Mouse (Mus musculus): ENCODE measurements around the gene Tent4b.

Tent4b gene

DNA sequence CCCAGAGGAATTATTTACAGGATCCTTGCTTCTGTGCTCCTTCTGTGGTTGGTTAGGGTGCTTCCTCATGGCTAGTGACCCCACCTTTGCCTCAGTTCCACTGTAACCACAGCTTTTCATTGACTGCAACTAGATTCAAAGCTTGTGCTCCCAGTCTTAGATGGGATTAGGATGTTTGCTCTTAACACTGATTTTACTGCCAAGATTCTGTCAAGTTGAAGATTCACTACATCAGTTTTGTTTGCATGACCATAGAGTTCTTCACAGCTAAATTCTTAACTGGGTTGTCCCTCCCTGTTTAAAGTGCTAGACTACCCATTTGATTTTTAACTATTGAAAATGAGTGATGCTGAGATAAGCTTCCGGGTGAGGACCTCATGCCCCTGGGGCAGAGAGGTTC, 29.3 kb downstream of the Tent4b start:
- no peak for DNase-seq (ENCODE audit: low read depth, low spot score)

DNA sequence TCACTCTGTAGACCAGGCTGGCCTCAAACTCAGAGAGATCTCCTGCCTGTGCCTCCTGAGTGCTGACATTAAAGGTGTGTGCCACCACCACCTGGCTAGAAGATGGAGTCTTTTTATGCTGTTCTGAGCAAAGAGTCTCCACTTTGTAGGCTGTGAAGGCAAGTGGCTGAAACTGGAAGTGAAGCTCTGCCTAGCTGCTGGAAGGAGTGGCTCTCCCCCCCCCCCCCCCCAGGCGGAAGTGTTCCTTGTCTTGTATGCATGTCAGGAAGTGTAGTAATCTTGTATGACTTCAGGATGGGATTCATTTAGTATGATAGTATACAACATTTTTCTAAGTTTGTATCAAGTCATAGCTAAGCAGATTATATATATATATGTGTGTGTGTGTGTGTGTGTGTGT, 29.8 kb downstream of the Tent4b start:
- no peak for DNase-seq (ENCODE audit: low read depth, low spot score)

DNA sequence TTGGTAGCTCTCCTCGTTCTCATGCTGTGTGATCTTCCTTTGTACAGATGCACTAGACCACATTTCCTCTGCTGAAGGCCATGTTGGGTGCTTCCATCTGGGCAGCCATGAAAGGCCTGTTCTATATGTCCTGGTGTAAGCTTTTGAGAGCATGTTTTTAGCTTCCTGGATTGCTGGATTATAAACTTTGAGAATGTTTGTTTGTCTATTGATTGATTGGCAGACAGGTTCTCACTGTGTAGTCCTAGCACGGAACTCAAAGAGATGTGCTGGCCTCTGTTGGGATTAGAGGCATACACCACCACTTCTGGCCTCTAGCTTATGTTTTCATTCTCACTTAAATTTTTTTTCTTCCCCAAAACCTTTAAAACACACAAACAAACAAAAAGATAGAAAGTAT, 37.7 kb downstream of the Tent4b start:
- no peak for DNase-seq (ENCODE audit: low read depth, low spot score)

DNA sequence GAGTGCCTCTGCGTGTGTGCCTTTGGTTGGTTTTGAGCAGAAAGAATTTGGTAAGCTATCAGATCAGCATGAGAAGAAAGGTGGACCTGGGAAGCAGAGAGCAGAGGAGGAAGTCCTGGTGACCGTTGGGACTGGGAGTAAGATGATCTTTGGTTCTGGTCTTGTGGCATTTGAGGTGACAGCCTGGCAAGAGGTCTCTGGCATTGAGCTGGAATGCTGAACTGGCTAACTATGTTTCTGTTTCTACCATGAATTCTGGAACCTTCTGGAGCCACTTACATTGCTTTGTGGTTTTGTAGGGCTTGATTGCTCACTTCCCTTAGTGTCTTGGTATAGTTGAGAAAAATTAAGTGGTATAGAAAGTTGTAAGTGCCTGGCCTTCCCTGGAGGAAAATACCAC, 38.6 kb downstream of the Tent4b start:
- no peak for DNase-seq (ENCODE audit: low read depth, low spot score)

DNA sequence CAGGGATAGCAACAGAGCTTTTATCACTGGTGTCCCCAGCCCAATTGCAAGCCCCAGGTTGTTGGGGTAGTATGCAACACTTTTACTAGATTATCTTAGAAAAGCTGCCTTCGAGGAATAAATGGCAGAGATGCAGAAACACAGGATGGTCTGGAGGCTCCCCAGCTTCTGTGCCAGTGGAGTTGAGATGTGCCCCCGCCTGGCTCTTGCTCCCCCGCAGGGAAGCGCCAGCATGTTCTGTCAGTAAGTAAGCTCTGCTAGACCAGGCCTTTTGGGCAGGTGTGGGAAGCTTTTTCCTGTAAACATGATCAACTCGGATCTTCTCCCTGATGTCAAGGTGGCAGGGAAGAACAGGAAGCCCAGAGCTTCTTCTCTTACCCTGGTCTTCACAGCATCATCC, 40.3 kb downstream of the Tent4b start:
- no peak for DNase-seq (ENCODE audit: low read depth, low spot score)

DNA sequence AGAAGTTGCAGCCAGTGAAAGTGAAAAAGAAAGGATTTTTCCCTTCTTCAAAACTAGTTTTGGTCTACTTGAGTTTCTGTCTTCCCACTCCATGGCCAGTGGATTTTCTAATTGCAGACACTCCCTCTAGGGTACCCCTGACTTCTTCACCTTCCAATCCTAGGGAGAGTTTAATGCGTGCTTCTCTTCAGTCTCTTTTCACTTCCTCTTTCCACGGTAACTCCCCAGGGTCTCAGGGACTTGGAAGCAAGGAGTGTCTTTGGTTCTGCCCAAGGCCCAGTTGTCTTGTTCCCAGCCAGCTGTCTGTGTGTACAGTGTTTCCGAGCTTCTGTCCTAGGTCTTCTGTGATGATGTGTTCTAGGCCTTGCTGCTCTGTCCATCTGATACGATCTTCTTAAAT, 42.9 kb downstream of the Tent4b start:
- DNase-seq (ENCODE audit: low read depth, low spot score), result no peak

DNA sequence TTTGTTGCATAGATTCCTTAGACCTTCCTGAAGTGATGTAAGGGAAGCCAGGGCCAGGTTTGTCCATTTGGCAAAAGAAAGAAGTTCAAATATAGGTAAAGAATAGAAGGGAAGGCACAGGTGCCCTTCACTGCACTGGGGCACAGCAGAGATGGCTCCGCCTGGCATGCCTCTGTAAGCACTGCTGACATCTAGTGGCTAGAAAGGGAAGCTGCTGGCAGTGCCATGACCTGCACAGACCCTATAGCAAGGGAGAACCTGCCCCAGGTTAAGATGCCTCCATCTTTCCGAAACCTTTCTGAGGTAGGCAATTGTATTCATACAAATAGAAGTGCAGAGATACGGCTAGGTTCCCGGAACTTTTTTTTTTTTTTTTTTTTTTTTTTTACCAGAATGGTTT, 45.3 kb downstream of the Tent4b start:
- peak; percentile 28 for DNase-seq (ENCODE audit: low read depth, low spot score)

DNA sequence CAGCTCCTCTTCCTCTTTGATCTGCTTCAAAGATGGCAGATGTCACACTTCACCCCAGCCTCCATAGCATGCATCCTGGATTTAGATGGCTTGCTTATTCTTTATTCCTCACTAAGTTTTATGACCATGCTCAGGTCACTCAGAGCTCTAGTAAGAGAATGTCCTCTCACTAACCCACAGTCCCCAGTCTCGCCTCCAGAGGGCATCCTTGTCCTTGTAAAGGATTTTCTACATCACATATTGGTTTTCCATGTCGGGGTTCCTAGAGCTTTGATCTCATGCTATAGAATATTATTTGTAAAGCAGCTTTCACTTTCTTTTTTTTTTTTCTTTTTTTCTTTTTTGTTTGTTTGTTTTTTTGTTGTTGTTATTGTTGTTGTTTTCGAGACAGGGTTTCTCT, 53.8 kb downstream of the Tent4b start:
- no peak for DNase-seq (ENCODE audit: low read depth, low spot score)

DNA sequence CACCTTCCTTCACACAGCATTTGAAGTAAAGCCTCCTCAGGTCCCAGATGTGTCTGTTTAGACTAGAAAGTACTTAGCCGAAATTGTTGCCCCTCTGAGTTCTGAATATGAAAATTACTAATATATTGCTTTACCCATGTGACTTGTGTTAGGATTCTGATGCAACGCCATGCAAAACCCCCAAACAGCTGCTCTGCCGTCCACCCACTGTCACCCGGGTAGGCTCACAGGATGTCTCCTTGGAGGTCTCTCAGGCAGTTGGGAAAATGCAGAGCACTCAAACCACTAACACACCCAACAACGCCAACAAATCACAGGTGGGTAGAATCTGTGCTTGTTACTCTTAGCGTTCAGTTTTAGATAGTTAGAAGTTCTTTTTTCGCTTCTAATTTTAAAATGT, 55.9 kb downstream of the Tent4b start:
- no peak for DNase-seq (ENCODE audit: low read depth, low spot score)

DNA sequence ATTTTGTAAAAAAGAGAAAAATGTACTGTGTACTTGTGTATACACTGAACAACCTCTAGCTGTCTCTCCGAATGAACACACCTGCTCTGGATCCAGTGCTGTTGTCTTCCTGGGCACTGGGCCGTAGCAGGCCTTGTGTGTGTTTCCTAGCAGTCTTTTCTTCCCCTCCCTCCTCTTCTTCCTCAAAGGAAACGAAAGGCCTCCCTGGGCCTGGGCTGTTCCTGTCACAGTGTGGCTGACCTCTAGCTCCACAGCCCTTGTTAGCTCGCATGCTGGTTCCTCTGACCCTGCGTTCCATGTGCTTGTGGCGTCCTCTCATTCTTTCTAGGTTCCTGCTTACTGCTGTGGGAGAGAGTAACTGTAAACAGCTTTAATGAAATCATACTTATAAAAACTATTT, 59.0 kb downstream of the Tent4b start:
- no peak for DNase-seq (ENCODE audit: low read depth, low spot score)

DNA sequence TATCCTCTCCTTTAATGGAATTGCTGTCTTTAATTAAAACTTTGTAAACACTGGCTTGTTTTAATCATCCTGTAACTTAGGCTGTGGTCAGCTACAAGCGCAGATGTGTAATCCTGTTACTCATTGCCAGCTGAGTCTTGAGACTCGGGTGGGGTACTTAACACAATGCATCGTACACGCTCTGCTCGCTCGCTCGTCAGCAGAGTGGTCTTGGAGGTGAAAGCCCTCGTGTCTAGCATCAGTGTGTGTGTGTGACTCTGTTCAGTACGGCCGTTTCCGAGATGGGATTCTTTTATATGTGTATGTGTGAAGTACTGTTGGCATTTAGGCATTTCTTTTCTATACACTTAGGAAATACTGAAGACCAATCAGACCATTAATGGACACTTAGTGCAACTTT, 59.5 kb downstream of the Tent4b start:
- no peak for DNase-seq (ENCODE audit: low read depth, low spot score)

DNA sequence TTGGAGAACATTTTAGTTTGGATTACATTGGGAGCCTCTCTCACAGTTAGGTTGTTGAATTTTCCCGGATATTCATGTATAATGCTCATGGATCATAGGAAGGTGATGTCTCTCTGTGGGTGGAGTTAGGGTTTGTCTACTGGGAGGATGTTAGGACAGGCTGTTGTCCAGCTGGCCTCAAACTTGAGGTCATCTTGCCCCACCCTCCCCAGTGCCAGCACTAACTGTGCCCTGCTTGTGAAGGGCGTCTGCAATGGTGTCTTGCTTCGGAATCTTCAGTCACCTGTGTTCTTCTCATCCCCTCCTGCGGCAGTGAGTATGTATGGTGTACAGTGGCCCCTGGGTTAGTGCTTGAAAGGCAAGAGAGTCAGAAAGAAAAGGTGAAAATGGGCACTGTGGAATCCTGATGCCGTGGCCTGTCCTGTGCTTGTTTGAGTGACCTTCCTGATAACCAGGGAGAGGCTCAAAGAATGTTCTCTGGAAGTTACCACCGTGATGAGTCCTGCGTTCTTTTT, 61.5 kb downstream of the Tent4b start:
- DNase-seq (ENCODE audit: low read depth, low spot score), result no peak

DNA sequence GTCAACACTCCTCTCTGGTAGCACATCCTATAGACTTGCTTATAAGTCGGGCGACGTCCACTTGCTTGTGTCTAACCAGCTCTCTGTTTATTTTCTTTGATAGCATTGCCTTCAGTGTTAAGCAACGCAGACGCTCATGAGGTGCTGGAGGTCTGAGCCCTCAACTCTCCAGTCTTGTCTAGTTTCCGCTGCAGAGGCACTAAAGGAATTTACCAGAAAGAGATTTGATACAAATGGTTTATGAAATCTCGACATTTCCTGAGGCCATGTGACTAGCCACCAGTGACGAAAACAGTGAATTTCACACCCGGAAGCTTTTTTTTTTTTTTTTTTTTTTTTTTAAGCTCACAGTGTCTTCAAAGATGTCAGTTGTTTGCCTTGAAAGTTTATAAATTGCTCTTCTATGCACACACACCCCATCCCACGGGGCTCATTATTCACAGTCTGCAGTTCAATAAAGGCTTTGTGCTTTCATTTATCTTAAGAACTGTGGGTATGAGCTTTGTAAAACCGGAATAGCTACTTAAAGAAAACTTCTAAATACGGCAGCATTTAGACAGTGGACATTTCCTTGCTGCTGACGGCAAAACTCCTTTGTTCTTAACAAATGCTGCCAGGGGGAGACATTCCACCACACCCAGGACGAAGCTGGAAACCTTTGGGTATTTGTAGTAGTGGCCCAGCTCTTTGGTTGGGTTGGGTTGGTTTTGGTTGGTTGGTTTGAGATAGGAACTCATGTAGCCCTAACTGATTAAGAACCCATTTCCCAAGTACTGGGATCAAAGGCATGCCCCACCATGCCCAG, 64.0 kb downstream of the Tent4b start:
- DNase-seq (ENCODE audit: low read depth, low spot score), result no peak

DNA sequence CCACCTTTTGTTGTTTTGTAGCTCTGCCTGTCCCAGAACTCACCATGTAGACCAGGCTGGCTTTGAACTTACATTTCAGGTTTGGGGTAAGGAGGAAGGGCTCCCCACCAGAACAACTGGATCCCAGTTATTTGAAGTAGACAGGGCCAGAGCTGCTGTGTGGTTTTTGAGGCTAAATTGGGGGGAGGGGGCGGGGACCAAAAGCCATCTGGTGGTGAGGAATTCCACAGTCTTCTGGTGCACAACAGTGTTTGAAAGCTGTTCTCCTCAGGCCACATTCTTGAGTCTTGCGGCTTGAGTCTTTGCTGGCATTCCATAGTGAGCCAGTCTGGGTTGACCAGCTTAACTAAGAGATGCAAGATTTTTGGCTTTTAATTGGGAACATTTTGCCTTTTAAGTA, 66.5 kb downstream of the Tent4b start:
- no peak for DNase-seq (ENCODE audit: low read depth, low spot score)

DNA sequence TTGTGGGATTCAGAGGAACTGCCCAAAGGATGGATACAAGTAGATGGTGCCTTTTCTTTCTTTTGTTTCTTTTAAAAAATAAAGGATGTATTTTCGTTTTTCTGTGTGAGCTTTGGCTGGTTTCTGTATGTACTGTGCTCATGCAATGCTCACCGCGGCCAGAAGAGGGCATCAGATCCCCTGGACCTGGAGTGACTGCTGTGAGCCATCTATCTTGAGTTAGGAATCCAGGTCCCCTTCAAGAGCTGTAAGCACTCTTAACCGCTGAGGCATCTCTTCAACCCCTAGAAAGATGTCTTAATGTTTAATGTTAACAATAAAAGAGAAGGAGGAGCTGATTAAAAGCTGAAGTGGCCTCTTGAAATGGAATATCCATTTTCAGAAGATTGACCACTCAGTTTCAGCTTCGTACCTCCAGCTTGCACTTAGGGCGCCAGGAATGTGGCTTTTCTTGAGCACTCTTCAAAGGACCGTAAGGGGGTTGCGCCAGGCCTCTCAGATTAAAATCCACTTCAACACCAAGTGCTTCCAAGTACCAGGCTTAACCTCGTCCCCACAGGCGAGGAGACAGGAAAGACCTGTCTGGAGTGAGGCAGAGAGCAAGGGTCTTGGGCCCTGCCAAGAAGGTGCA, 67.3 kb downstream of the Tent4b start:
- DNase-seq (ENCODE audit: low read depth, low spot score), result peak; percentile 42

DNA sequence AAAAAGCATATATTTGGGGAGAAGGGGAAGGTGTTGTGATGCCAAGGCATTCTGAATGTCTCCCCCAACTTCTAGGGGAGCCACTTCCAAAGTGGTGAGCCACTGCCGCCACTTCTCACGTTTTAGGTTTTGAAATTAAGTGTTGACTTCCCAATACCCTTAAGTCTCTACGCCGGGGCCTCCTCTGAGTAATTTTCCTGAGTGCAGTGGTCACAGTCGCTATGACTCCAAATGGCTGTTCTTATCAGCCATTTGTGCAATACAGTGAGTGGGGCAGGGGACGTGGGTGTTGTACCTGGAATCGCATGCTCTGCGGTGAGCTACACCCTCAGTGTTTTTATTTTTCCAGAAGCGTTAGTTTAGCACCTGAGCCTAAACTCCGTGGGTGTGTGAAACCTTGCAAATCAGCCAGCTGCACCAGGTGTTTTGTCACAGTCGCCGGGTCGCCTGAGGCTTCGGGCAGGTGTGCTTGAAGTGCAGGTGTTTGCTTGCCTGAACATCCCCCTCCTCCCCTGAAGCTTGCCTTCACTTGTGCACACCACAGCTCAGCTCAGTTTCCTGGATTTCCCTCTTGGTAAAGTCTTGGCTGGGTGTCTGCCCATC, 67.9 kb downstream of the Tent4b start:
- no peak for DNase-seq (ENCODE audit: low read depth, low spot score)

DNA sequence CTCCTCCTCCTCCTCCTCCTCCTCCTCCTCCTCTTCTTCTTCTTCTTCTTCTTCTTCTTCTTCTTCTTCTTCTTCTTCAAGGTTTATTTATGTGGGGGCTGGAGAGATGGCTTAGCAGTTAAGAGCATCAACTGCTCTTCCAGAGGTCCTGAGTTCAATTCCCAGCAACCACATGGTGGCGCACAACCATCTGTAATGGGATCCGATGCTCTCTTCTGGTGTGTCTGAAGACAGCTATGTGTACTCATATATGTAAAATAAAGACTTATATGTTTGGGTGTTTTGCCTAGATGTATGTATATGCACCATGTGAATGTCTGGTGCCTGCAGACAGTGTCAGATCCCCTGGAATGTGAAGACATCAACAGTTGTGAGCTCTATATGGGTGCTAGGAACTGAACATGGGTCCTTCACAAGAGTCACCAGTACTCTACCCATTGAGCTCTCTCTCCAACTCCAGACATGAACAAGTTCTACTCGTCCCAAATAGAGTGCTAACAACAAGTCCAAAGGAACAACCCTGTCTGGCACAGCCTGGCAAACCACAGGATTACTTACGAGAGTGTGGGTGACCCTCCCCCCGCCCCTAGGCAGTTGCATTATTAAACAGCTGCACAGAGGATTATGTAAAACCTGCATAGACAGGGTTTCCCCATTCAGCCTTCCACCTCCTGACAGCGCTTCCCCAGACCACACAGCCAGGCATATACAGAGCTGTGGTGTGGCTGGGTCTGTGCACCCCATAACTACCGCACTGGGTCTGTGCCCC, 70.3 kb downstream of the Tent4b start:
- DNase-seq (ENCODE audit: low read depth, low spot score), result no peak

DNA sequence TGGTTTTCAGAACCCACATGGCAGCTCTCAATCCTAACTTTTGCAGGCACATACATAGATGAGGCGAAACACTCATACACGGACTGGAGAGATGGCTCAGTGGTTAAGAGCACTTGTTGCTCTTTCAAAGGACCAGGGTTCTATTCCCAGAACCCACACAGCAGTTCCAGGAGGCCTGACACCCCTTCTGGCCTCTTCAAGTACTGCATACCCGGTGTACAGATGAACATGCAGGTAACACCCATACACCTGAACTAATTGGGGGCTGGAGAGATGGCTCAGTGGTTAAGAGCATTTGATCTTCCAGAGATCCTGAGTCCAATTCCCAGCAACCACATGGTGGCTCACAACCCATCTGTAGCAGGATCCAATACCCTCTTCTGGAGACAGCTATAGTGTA, 71.1 kb downstream of the Tent4b start:
- no peak for DNase-seq (ENCODE audit: low read depth, low spot score)

DNA sequence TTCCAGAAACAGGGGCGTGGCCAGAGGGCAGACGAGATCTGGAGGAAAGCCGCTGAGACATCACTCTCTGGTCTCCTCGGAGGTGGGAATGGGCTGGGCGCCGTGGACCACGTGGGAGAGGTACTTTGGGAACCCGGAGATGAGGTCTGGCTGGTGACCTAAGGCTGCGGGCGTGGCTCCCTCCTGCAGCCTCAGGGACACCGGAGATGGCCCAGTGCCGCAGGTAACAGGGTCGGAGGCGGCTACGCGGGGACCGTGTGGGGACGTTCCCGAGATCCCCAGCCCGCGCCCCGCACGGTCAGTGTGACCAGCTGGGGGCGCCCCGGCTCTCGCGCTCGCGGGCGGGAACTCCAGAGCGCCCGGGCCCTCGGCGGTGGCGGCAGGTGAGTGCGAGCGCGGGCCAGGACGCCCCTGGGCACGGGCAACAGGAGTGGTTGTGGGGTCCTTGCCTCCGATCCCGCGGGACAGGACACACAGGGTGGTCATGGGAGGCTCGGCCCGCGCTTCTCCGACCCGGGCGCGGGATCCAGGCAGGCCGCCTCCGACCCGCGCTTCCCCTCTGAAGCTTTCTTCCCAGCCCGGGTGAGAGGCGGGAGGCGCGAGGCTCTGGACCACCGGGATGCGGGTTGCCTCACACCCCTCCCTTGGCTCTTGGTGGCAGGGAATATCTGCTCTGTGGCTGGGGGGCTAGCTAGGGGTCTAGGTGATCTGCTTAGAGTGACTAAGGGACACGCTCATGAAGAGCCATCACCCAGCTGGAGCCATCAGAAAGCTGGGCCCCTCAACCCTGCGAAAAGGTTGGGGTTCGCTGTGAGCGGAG, 73.4 kb downstream of the Tent4b start, which contains the start of gene Adcy7:
Adcy7 (plus strand) TSS at position 173 of the 820 bp plus-strand sequence.
- DNase-seq (ENCODE audit: low read depth, low spot score), result peak; percentile 36

DNA sequence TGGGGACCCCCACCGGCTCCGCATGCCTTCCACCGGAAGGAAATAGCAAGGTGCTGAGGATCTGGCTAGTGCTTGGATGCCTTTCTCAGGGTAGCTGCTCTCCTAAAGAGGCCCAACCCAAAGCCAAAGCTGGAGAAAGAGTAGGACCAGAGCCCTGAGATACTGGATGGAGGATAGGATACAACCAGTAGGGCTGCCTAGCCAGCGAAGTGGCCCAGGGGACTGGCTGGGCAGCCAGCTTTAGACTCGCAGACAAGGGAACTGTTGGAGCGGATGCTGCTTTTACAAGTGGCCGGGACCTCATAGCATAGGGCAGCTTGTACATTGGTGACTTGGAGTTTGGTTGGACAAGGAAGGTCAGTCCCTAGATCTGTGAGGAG, 74.0 kb downstream of the Tent4b start:
- DNase-seq (ENCODE audit: low read depth, low spot score), result no peak

DNA sequence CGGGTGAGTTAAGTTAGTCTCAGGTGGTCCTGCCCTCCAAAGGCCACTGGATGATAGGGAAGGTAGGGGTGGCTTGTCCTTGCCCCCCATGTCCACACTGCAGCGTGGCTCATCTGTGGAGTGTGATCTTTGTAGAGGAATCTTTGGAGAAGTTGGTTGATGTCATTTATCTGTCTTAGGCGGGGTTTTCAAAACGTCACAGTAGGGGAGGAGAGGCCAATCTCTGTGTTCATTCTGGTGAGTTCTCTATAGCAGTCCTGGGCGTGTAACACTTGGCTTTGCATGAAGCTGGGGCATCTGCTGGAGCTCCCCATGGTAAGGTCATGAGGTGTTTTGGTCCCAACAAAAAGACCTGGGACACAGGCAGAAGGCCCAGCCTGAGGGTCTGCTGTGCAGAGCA, 75.1 kb downstream of the Tent4b start:
- DNase-seq (ENCODE audit: low read depth, low spot score), result no peak

Data from retina, postnatal 7 days (tissue).